Mouse (Mus musculus) naive thymus-derived CD4-positive, alpha-beta T cell, adult 2 months (primary cell): ENCODE data around the gene Vmn1r149.
"Not testable (repeated sequence)": the region's sequence is repeated elsewhere in the genome, so short reads cannot be mapped to it uniquely, and the experiment has no call there.

ENCODE experiments used
- DNase-seq: peaks from one replicate; pipeline ENCODE4 v3.0.0-alpha.2; 2011; ENCODE audit warnings: low read depth

Gene Vmn1r149

GRCm38 (mm10) chr7:22438129-22438528 lies at the start of gene Vmn1r149:
Gene Vmn1r149 (minus strand): TSS chr7:22438229.
- DNase-seq: not testable (repeated sequence)

- DNase-seq: not testable (repeated sequence)
These were observed 25.9 kb upstream of the Vmn1r149 start, which contains the start of gene Gm10665 for GRCm38 (mm10) chr7:22463975-22464374. Gene Gm10665 (minus strand): TSS chr7:22464075.

GRCm38 (mm10) chr7:22413283-22413682 lies 24.7 kb downstream of the Vmn1r149 start, which contains the start of gene Vmn1r148:
Gene Vmn1r148 (plus strand): TSS chr7:22413583.
- DNase-seq: not testable (repeated sequence)
